Mouse (Mus musculus): ENCODE results near the gene Rasl10b.

Rasl10b gene

GRCm38 (mm10) chr11:83417080-83417479 lies 8.1 kb downstream of the Rasl10b start:
- peak; percentile 65 for DNase-seq (ENCODE audit: low read depth, low spot score)
- Histone ChIP-seq H3K36me3 (ENCODE audit: control insufficient read depth, insufficient read depth, low read length, poor library complexity, severe bottlenecking) (no peaks in the 10 kb centered on the region), H3K27me3 (ENCODE audit: control insufficient read depth, insufficient read depth, low read length, poor library complexity, severe bottlenecking) (no peaks in the 10 kb centered on the region)

- DNase-seq (ENCODE audit: low read depth, low spot score), result no peak
- H3K27me3 ChIP-seq (ENCODE audit: control insufficient read depth, insufficient read depth, low read length, poor library complexity, severe bottlenecking), result no peaks in the 10 kb centered on the region
- no peaks in the 10 kb centered on the region for H3K36me3 ChIP-seq (ENCODE audit: control insufficient read depth, insufficient read depth, low read length, poor library complexity, severe bottlenecking)
These were observed 8.8 kb downstream of the Rasl10b start for GRCm38 (mm10) chr11:83417708-83418107.

DNA sequence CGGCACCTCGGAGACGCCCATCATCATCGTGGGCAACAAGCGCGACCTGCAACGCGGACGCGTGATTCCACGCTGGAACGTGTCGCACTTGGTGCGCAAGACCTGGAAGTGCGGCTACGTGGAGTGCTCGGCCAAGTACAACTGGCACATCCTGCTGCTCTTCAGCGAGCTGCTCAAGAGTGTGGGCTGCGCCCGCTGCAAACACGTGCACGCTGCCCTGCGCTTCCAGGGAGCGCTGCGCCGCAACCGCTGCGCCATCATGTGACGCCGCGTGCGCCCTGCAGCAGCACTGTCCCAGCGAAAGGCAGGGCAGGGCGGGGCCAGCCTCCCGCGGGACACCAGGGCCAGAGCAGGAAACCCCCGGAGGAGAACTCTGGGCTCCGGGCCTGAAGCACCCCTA lies 9.6 kb downstream of the Rasl10b start:
- no peaks in the 10 kb centered on the region for H3K27me3 ChIP-seq (ENCODE audit: control insufficient read depth, insufficient read depth, low read length, poor library complexity, severe bottlenecking)
- peak; percentile 15 for DNase-seq (ENCODE audit: low read depth, low spot score)

DNA sequence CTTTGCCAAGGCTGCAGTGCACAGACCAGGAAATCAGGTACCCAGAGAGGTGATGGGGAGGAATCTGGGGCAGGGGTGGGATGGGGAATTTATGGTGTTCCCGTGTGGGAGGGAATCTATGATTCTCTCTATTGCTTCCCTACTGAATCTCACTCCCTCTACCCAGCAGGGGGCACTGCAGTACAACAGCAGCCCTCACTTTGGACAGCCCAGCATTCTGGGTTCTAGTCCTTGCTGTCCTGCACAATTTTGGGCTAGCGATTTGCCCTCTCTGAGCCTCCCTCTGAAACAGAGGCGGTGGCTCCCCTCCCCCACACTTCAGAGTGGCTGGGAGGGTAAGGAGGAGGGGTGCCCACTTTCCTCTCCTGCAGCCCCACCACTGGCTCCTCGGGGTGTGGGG lies 11.4 kb downstream of the Rasl10b start:
- Histone ChIP-seq H3K36me3 (ENCODE audit: control insufficient read depth, insufficient read depth, low read length, poor library complexity, severe bottlenecking) (no peaks in the 10 kb centered on the region), H3K27me3 (ENCODE audit: control insufficient read depth, insufficient read depth, low read length, poor library complexity, severe bottlenecking) (no peaks in the 10 kb centered on the region)
- no peak for DNase-seq (ENCODE audit: low read depth, low spot score)

More for the DNA sequence above, 9.6 kb downstream of the Rasl10b start:
- H3K36me3 ChIP-seq (ENCODE audit: control insufficient read depth, insufficient read depth, low read length, poor library complexity, severe bottlenecking), result no peaks in the 10 kb centered on the region

DNA sequence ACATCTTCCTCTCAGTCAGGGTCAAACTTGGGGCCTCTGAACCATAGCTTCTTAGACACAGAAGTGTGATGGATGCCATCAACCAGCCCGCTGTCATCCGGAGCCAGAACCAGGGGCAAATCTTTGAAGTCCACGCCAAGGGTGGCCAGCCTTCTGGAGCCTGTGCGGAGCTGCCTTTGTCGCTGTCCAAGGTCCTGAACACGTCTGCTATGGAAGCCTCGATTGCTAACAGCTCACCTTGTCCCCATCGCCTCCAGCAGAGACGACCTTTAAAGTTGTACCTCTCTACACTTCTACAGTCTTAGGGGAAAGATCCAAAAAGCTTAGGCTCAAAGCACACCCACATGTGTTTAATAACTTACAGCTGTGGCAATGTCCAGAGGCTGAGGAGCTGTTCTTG lies 12.4 kb downstream of the Rasl10b start:
- peak; percentile 78 for DNase-seq (ENCODE audit: low read depth, low spot score)
- H3K36me3 ChIP-seq (ENCODE audit: control insufficient read depth, insufficient read depth, low read length, poor library complexity, severe bottlenecking), result no peaks in the 10 kb centered on the region
- H3K27me3 ChIP-seq (ENCODE audit: control insufficient read depth, insufficient read depth, low read length, poor library complexity, severe bottlenecking), result no peaks in the 10 kb centered on the region

DNA sequence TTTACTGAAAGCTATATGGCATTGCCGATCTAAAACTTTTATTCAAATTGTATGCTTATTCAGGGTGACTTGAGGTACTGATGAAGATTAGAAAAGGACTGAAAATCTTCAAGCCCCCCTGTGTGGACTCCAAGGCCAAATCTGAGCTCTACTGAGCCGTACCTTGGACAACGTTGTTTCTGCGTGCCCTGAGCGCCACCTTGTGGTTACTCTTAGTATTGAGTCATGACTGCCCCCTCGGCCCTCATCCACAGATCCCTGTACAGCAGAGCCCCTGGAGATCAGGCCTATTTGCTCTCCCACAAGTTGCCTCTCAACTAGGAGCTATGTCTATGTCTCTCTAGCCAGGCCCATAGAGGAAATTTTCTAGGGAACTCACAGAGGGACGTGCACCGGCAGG lies 15.7 kb downstream of the Rasl10b start:
- no peaks in the 10 kb centered on the region for H3K36me3 ChIP-seq (ENCODE audit: control insufficient read depth, insufficient read depth, low read length, poor library complexity, severe bottlenecking)
- no peaks in the 10 kb centered on the region for H3K27me3 ChIP-seq (ENCODE audit: control insufficient read depth, insufficient read depth, low read length, poor library complexity, severe bottlenecking)
- peak; percentile 81 for DNase-seq (ENCODE audit: low read depth, low spot score)

DNA sequence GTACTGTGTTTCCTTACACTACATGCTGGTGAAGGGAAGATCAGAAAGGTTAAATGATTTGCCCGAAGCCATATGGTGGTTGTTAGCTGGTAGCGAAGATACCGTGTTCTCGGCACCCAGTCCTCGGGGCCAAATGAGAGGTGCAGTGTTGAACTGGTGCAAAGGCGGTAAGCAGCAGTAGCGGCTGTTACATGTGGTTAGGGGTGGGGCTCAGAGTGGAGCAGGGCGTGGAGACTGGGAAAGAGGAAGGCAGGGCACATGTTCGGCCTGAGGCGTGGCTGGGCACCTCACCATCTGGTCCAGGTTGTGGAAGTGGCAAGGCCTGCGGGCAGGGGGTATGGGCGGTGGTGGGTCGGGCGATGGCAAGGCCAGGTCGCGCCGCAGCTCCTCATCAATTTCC lies 18.0 kb downstream of the Rasl10b start:
- no peaks in the 10 kb centered on the region for H3K27me3 ChIP-seq (ENCODE audit: control insufficient read depth, insufficient read depth, low read length, poor library complexity, severe bottlenecking)
- no peaks in the 10 kb centered on the region for H3K36me3 ChIP-seq (ENCODE audit: control insufficient read depth, insufficient read depth, low read length, poor library complexity, severe bottlenecking)
- peak; percentile 36 for DNase-seq (ENCODE audit: low read depth, low spot score)

GRCm38 (mm10) chr11:83429355-83429754 lies 20.4 kb downstream of the Rasl10b start, which contains the start of gene Gas2l2:
Gas2l2 (minus strand) TSS chr11:83429455.
- Histone ChIP-seq H3K27me3 (ENCODE audit: control insufficient read depth, insufficient read depth, low read length, poor library complexity, severe bottlenecking) (no peaks in the 10 kb centered on the region), H3K36me3 (ENCODE audit: control insufficient read depth, insufficient read depth, low read length, poor library complexity, severe bottlenecking) (no peaks in the 10 kb centered on the region)
- no peak for DNase-seq (ENCODE audit: low read depth, low spot score)

- Histone ChIP-seq H3K27me3 (ENCODE audit: control insufficient read depth, insufficient read depth, low read length, poor library complexity, severe bottlenecking) (no peaks in the 10 kb centered on the region), H3K36me3 (ENCODE audit: control insufficient read depth, insufficient read depth, low read length, poor library complexity, severe bottlenecking) (no peaks in the 10 kb centered on the region)
- DNase-seq (ENCODE audit: low read depth, low spot score), result no peak
These were observed 23.6 kb downstream of the Rasl10b start for GRCm38 (mm10) chr11:83432533-83432932.

DNA sequence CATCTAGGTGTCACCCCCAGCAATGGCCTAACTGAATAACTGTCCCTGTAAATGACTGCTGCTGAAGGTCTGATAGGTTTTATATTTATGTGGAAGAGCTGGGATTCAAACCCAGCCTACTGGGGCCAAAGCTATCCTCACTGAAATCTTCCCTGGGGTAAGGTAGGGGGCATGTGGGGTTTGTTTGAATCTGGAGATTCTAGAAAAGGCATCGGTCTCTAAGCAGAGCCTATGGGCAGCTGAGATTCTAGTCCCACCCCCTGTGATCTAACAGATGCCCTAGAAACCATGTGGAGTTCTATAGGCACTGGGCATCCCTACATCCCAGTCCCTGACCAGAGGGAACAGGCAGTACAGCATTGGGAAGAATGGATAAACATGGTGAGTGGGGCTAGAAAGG lies 28.4 kb downstream of the Rasl10b start, which contains the start of gene 1700020L24Rik:
Gene 1700020L24Rik, plus strand, starts transcription at position 301 of the 400 bp plus-strand sequence.
- Histone ChIP-seq H3K36me3 (ENCODE audit: control insufficient read depth, insufficient read depth, low read length, poor library complexity, severe bottlenecking) (no peaks in the 10 kb centered on the region), H3K27me3 (ENCODE audit: control insufficient read depth, insufficient read depth, low read length, poor library complexity, severe bottlenecking) (no peaks in the 10 kb centered on the region)
- DNase-seq (ENCODE audit: low read depth, low spot score), result no peak

DNA sequence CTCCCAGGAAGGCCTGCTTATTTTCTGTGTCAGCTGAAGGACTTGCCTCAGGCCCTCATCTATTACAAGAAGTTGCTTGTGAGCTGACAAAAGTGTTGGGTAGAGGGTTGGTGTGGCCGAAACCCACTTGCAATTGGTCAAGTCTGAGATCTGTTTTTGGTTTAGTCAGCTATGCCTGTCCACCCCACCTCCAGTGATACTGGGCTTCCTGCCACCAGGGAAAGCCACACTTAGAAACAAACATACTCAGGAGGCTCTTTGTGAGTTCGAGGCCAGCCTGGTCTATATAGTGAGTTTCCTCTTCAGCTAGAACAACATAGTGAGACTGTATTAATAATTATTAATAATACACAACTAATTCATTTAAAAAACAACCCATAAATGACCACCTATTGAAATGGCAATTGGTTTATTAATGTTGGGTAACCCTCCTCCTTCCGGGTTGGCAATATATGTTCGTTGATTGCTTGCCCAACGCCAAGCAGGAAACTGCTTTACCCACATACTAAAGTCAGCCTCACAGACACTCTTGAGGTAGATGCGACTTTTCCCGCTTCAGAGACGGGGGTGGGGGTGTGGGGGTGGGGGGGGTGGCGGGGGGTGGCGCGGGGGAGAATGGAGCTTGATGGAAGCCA lies 30.6 kb downstream of the Rasl10b start:
- DNase-seq (ENCODE audit: low read depth, low spot score), result no peak

DNA sequence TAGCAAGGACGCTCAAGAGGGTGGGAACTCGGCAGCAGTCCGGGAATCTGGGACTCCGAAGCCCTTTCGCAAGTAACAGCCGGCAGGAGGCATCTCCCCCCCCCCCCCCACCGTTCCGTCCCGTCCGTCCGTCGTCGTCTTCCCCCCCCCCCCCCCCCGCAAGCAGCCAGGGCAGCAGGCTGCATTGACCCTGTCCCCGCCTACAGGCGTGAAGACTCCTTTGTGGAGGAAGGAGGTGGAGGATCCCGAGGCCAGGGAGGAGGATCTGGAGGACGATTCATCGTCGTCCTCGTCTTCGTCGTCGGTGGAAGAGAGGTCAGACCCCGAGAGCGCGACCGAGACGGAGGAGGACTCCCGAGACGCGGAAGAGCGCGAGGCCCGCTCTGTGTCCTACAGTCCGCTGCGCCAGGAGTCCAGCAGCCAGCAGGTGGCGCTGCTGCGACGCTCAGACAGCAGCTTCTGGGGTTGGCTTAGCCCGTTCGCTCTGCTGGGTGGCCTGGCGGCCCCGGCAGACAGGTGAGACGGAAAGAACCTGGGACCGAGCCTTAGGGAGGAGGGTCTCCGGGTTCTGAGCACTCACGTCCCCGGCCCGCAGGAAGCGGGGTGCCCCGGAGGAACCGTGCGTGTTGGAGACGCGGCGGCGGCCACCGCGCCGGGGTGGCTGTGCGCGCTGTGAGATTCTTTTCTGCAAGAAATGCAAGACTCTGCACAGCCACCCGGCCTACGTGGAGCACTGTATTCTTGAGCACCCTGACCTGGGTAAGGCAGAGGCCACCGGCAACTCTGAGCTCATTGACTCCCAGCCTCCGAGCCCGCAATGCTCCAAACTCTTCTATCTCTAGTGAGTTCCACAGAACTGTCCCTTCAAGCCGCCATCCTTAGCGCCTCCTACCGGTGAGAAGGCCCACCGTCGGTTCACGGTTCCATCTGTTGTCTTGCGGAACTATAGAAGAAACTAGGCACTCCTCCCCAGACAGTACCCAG lies 31.4 kb downstream of the Rasl10b start:
- peak; percentile 97 for DNase-seq (ENCODE audit: low read depth, low spot score)
- Histone ChIP-seq H3K27me3 (ENCODE audit: control insufficient read depth, insufficient read depth, low read length, poor library complexity, severe bottlenecking) (no peaks in the 10 kb centered on the region), H3K36me3 (ENCODE audit: control insufficient read depth, insufficient read depth, low read length, poor library complexity, severe bottlenecking) (no peaks in the 10 kb centered on the region)

More for the DNA sequence above, 30.6 kb downstream of the Rasl10b start:
- Histone ChIP-seq H3K27me3 (ENCODE audit: control insufficient read depth, insufficient read depth, low read length, poor library complexity, severe bottlenecking) (no peaks in the 10 kb centered on the region), H3K36me3 (ENCODE audit: control insufficient read depth, insufficient read depth, low read length, poor library complexity, severe bottlenecking) (no peaks in the 10 kb centered on the region)

GRCm38 (mm10) chr11:83441235-83441634 lies 32.3 kb downstream of the Rasl10b start:
- Histone ChIP-seq H3K36me3 (ENCODE audit: control insufficient read depth, insufficient read depth, low read length, poor library complexity, severe bottlenecking) (no peaks in the 10 kb centered on the region), H3K27me3 (ENCODE audit: control insufficient read depth, insufficient read depth, low read length, poor library complexity, severe bottlenecking) (no peaks in the 10 kb centered on the region)
- DNase-seq (ENCODE audit: low read depth, low spot score), result no peak

GRCm38 (mm10) chr11:83442596-83443267 lies 33.8 kb downstream of the Rasl10b start:
- no peaks in the 10 kb centered on the region for H3K36me3 ChIP-seq (ENCODE audit: control insufficient read depth, insufficient read depth, low read length, poor library complexity, severe bottlenecking)
- peak; percentile 74 for DNase-seq (ENCODE audit: low read depth, low spot score)
- no peaks in the 10 kb centered on the region for H3K27me3 ChIP-seq (ENCODE audit: control insufficient read depth, insufficient read depth, low read length, poor library complexity, severe bottlenecking)

GRCm38 (mm10) chr11:83443824-83444223 lies 34.9 kb downstream of the Rasl10b start:
- Histone ChIP-seq H3K36me3 (ENCODE audit: control insufficient read depth, insufficient read depth, low read length, poor library complexity, severe bottlenecking) (no peaks in the 10 kb centered on the region), H3K27me3 (ENCODE audit: control insufficient read depth, insufficient read depth, low read length, poor library complexity, severe bottlenecking) (no peaks in the 10 kb centered on the region)
- DNase-seq (ENCODE audit: low read depth, low spot score), result no peak
